Mouse (Mus musculus) kidney, postnatal 36 days (tissue): ENCODE measurements around the gene Unc5a.

Experiments used
- DNase-seq, 2 experiments: peaks; one replicate each; pipeline ENCODE4 v3.0.0; 2021 to 2022; ENCODE audit warnings: mixed read lengths in 2 of 2

Unc5a gene

GRCm38 (mm10) chr13:54957281-54957680 is 8.1 kb downstream of the Unc5a start:
- DNase-seq = no peak

GRCm38 (mm10) chr13:54959059-54959701 is 10.0 kb downstream of the Unc5a start:
- DNase-seq = no peak

DNA sequence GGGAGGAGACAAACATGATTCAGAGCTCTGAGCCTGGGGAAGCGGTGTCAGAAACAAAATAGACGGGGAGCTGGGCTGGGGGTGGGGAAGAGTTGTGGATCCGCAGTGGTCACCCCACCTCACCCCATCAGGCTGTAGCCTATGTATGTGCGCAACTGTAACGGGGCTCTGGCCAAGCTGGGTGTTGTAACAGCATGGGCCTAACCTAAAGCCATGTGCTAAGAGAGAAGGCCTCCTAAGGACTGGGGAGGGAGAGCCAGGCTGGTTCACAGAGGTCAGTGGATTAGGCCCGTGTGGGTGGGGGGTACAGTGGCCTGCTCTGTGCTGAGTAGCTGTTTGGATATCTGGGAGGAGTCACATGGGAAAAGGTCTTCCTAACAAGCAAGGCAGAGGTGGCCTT is 10.6 kb downstream of the Unc5a start:
- no peak for DNase-seq

DNA sequence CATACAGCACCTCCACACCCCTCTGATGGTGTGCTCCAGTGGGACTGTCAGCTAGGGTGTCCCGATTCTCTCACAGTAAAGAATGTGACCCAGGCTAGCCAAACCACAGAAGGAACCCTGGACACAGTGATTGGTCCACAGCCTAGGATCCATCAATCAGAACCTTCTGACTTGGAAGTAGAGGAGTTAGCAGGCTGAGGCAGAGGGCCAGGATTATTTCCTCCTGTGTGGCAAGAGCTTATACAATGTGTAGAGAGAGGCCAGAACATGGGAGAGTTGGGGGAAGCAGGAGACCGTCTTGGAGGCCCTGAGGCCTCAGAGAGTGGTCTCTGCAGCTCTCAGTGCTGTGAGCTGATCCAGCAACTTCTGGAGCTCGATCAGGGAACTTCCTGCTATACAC is 11.3 kb downstream of the Unc5a start:
- DNase-seq = no peak

- no peak for DNase-seq
These were observed 16.0 kb downstream of the Unc5a start for GRCm38 (mm10) chr13:54965256-54965655.

GRCm38 (mm10) chr13:54967501-54967900 is 18.3 kb downstream of the Unc5a start:
- no peak for DNase-seq

GRCm38 (mm10) chr13:54968636-54969035 is 19.4 kb downstream of the Unc5a start:
- DNase-seq = no peak

DNA sequence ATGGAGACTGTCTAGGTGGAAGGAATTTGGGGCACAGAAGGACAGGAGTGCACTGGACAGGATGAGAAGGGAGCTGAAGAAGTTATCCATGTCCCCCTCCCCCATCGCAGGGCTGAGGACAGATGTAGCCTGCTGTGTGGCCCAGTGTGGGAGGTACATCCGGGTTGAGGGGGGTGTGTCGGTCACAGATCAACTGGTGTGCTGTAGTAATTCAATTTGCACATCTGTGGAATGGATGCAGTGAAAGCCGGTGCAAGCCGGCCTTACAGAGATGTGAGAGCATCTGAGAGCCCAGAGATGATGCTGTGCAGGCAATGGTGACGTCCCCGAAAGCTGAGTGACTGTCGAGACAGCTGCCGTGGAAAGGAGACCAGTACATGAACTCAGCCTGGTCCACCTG is 20.3 kb downstream of the Unc5a start:
- DNase-seq = no peak

- DNase-seq = peak; percentile 38 to 82
These were observed 21.5 kb downstream of the Unc5a start for GRCm38 (mm10) chr13:54970521-54971247.

- DNase-seq = no peak
These were observed 26.3 kb downstream of the Unc5a start for GRCm38 (mm10) chr13:54975546-54975945.

DNA sequence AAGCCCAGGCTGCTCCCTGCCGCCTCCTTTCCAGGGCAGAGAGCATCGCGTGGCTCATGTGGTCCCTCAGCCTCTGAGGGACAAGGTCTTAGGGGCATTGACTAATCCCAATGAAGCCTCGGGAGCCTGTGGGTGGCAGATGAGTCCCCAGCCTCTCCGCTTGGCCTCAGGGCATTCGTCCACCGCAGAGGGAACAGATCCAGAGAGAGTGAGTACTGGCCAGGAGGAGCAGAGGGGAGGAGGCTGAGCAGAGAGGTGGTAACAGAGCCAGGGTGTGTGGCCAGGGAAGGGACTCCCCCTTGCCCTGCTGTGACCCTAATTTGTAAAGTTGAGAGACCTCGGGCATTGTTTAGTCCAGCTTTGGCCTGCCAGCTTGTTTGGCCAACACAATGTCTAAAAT is 29.6 kb downstream of the Unc5a start:
- no peak for DNase-seq

DNA sequence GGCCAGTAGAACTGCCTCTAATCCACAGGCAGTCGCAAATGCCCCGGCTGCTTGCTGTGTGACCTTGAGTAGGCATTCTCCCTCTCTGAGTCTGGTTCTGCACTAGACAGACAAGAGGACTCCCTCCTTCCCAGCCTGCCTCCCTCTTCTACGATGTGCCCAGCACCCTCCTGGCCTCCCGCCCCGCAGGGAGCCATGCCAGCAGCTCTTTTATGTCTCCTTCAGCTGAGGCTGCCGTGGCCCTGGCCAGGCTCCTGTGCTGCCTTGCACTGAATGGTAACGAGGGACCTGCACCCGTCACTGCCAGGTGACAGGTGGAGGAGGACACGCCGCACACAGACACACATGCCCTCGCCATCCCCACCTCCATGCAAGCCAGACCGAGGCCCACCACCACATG is 31.7 kb downstream of the Unc5a start:
- DNase-seq = no peak

GRCm38 (mm10) chr13:54983001-54983400 is 33.8 kb downstream of the Unc5a start:
- DNase-seq = no peak

- DNase-seq = peak in 1 of 2 experiments; percentile 10
These were observed 34.4 kb downstream of the Unc5a start for GRCm38 (mm10) chr13:54983614-54984013.

- DNase-seq = no peak
These were observed 38.2 kb downstream of the Unc5a start for GRCm38 (mm10) chr13:54987405-54987804.

DNA sequence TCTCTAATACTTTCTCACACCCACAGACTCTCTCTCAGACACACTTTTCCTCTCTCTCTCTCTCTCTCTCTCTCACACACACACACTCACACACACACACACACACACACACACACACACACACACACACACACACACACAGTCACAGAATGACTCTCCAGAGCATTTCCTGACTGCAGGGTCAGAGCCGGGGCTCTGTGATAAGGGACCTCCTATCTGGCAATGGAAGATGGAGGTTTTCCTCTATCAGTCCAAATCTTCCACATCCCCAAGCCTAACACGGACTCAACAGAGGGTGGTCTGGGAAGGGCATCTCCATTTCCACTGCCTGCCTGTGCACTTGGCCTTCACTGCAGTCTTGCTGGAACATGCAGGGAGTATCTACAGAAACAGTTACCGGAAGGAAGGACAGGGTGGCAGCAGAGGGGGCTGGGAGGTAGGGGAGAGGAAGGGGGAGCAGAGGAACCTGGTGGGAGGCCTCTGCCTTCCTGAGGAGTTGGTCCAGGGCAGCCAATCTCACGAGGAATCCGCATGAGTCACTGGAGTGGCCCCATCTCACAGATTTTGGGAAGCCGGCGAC is 39.1 kb downstream of the Unc5a start:
- DNase-seq = no peak

DNA sequence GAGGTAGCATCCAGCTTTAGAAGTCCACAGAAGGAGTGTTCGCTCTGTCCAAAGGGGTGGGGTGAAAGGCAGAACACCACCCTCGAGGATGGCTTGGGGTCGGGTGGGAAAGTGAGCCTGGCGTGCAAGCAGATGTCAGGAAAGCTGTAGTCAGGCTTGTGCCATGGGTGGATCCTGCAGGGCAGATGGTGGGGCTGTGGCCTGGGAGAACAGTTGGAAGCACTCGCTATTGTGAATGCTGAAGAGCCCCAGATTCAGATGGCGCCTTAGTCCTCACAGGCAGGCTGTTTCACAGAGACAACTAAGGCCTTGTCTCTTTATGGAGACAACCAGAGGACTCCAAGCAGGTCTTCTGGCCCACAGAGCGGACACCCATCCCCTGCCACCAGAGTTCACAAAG is 43.0 kb downstream of the Unc5a start:
- DNase-seq = no peak

- no peak for DNase-seq
These were observed 45.4 kb downstream of the Unc5a start for GRCm38 (mm10) chr13:54994576-54994975.

DNA sequence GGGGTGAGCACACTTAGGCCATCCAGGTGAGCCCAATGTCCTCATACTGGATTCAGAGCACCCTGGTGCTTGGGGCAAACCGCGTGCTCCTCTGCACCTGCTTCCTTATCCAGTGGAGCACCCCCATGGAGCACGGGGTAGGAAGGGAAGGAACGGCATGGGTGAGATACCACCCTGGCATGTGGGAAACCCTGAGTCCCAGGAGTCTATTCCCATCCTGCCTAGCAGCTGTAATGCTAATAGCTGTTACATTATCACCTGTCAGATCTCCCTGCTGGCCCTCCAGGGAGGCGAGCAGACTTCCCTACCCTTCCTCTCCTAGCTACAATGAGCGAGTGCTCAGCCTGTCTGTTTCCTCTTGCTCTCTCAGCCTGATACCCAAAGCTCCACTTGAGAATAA is 46.0 kb downstream of the Unc5a start:
- DNase-seq = no peak

DNA sequence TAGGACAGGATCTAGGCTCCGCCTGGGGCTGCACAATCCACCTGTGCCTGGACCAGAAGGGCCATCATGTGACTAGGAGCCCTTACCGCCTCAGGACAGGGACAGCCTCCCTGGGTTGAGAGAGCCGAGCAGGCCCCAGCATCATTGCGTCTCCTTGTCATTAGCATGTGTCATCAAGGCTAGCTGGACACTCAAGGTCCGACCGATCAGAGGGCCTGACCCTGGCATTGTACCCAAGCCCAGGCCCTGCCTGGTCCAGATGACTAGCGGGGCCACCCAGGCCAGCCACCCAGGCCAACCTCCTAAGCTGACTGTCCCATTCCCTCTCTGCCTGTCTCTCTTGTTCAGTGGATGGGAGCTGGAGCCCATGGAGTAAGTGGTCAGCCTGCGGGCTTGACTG is 48.4 kb downstream of the Unc5a start:
- DNase-seq = no peak

- DNase-seq = no peak
These were observed 51.2 kb downstream of the Unc5a start for GRCm38 (mm10) chr13:55000433-55000832.

DNA sequence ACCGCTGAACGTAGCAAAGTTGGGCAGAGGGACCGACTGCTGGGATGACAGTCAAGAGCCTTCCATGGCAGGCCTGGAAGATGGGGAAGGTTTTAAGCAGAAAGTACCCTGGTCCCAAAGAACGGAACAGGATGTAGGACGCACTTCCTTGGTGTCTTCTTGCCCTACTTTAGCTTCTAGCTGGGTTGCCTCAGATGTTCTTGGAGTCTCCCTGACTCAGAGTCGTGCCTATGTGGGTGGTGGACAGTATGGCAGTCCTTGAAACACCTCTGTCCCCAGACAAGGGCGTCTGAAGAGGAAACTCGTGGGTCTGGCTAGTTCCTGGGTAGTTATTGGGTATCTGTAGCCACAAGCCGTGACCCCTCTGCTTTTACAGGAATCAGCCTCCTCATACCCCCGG is 52.9 kb downstream of the Unc5a start:
- DNase-seq = no peak

DNA sequence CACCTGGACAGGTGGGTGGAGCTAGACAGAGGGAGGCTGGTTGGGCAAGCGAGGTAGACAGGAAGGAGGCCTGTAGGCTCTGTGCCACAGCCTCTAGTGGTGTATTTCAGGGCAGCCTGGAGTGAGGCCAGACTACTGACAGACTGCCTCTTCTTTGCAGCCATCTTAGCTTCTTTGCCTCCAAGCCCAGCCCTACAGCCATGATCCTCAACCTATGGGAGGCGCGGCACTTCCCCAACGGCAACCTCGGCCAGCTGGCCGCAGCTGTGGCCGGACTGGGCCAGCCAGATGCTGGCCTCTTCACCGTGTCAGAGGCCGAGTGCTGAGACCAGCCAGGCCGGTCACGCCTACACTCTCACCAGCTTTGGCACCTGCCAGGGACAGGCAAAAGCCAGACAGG is 55.4 kb downstream of the Unc5a start:
- no peak for DNase-seq

DNA sequence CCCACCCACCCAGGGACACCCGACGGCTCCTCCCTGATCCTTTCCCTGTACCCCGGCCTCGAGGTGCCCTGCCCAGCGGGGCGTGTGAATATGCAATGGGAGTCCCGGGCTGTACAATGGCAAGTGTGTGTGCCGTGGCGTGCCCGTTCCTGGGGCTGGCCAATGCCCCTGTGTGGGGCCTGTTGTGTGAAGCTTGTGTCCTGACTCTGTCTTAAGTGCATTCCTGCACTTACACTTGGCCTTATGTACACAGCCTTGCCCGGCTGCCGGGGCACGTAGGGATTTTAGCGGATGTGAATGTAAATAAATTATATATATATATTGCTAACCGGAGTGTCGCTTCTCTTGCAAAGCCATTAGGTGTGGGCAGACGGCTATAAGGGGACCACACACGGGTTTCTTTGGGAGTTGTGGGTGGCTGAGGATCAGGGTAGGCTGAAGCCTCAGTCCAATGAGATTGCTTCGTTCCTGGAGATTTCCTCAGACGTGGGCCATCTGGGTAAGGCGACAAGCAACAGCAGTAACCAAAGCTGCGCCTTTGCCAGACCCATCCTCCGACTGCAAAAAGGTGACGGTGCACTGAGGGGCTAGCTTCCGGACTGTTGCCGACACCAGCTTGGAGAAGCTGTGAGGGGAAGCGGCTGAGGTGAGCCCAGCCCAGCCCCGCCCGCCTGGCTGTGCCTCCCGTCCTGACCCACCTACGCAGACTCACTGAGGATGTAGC is 56.6 kb downstream of the Unc5a start:
- DNase-seq = no peak
